Mouse (Mus musculus): ENCODE results near the gene Slc25a45. TPM values are rescaled to one million over a fixed set of nuclear protein-coding genes. Genes with fewer than 3 reads are reported as not detected.

The Slc25a45 gene
- polyA plus RNA-seq, 1 experiment from 2014 or later = 5.0 TPM

DNA sequence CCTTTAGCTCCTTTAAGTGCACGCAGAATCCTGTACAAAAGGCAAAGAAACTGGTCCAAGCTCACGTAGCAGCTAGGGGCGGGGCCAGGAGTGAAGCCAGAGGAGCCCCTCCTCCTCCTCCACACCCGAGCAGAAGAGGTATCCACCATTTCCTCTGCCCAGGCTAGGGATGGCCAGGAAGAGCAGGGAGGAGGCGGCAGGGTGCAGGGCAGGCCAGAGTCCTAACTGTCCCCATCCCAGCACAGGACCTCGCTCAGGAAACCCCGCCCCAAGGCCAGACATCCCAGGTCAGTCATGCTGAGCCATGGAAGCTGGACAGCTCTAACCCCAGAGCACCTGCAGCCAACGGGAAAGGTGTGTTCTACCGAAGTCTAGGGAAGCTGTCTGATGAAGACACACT lies 44.1 kb downstream of the Slc25a45 start:
- Histone ChIP-seq H3K4me1 (ENCODE audit: control insufficient read depth, insufficient read depth, low read length) (peaks cover 27% of the 10 kb centered on the region), H3K27me3 (ENCODE audit: control insufficient read depth, insufficient read depth, low read length) (no peaks in the 10 kb centered on the region), H3K4me3 (ENCODE audit: low read length) (peak overlapping the region; percentile 86), H3K36me3 (ENCODE audit: control insufficient read depth, insufficient read depth) (peaks cover 18% of the 10 kb centered on the region; the same call in 1 of the 2 replicates), H3K27ac (ENCODE audit: low read length) (peak overlapping the region; percentile 39), H3K9ac (ENCODE audit: low read length) (peak overlapping the region; percentile 44; the same call in 1 of the 2 replicates), H3K4me2 (ENCODE audit: low read depth, low read length) (peak overlapping the region; percentile 98), H3K9me3 (replicated peaks; ENCODE audit: control insufficient read depth, low read length) (no peaks in the 10 kb centered on the region)
- ATAC-seq (replicated peaks; ENCODE audit: extremely low read depth, insufficient read depth, low FRiP score) = no peak
- 43% methylated on average over 9 of the region's 9 CpGs for WGBS

GRCm38 (mm10) chr19:5922119-5922942 lies 44.7 kb downstream of the Slc25a45 start:
- 48% methylated on average over 15 of the region's 15 CpGs for WGBS
- no peaks in the 10 kb centered on the region for H3K27me3 ChIP-seq (ENCODE audit: control insufficient read depth, insufficient read depth, low read length)
- H3K4me2 ChIP-seq (ENCODE audit: low read depth, low read length) = peak overlapping the region; percentile 98
- H3K27ac ChIP-seq (ENCODE audit: low read length) = peak overlapping the region; percentile 39
- H3K36me3 ChIP-seq (ENCODE audit: control insufficient read depth, insufficient read depth) = peaks cover 13% of the 10 kb centered on the region; the same call in 1 of the 2 replicates
- no peaks in the 10 kb centered on the region for H3K9me3 ChIP-seq (replicated peaks; ENCODE audit: control insufficient read depth, low read length)
- peaks cover 27% of the 10 kb centered on the region for H3K4me1 ChIP-seq (ENCODE audit: control insufficient read depth, insufficient read depth, low read length)
- H3K9ac ChIP-seq (ENCODE audit: low read length) = peak overlapping the region; percentile 48
- H3K4me3 ChIP-seq (ENCODE audit: low read length) = peak overlapping the region; percentile 86
- ATAC-seq (replicated peaks; ENCODE audit: extremely low read depth, insufficient read depth, low FRiP score) = no peak

- H3K4me2 ChIP-seq (ENCODE audit: low read depth, low read length) = peak overlapping the region; percentile 98
- H3K9me3 ChIP-seq (replicated peaks; ENCODE audit: control insufficient read depth, low read length) = no peaks in the 10 kb centered on the region
- H3K4me3 ChIP-seq (ENCODE audit: low read length) = peak overlapping the region; percentile 86
- peaks cover 27% of the 10 kb centered on the region for H3K4me1 ChIP-seq (ENCODE audit: control insufficient read depth, insufficient read depth, low read length)
- H3K27me3 ChIP-seq (ENCODE audit: control insufficient read depth, insufficient read depth, low read length) = no peaks in the 10 kb centered on the region
- ATAC-seq (replicated peaks; ENCODE audit: extremely low read depth, insufficient read depth, low FRiP score) = no peak
- H3K36me3 ChIP-seq (ENCODE audit: control insufficient read depth, insufficient read depth) = peaks cover 6% of the 10 kb centered on the region; the same call in 1 of the 2 replicates
- peak overlapping the region; percentile 39; the same call in 1 of the 2 replicates for H3K27ac ChIP-seq (ENCODE audit: low read length)
- H3K9ac ChIP-seq (ENCODE audit: low read length) = peak overlapping the region; percentile 48
- WGBS = 91% methylated on average over 3 of the region's 3 CpGs
Observed at GRCm38 (mm10) chr19:5922963-5923362, 45.4 kb downstream of the Slc25a45 start.

GRCm38 (mm10) chr19:5923990-5924712 lies 46.5 kb downstream of the Slc25a45 start:
- H3K4me3 ChIP-seq (ENCODE audit: low read length) = peak overlapping the region; percentile 86
- H3K9me3 ChIP-seq (replicated peaks; ENCODE audit: control insufficient read depth, low read length) = no peaks in the 10 kb centered on the region
- under 1% methylated on average over 38 of the region's 38 CpGs for WGBS
- H3K27ac ChIP-seq (ENCODE audit: low read length) = peak overlapping the region; percentile 97
- H3K4me1 ChIP-seq (ENCODE audit: control insufficient read depth, insufficient read depth, low read length) = peaks cover 27% of the 10 kb centered on the region
- ATAC-seq (replicated peaks; ENCODE audit: extremely low read depth, insufficient read depth, low FRiP score) = peak; percentile 83
- H3K9ac ChIP-seq (ENCODE audit: low read length) = peak overlapping the region; percentile 89
- no peaks in the 10 kb centered on the region for H3K27me3 ChIP-seq (ENCODE audit: control insufficient read depth, insufficient read depth, low read length)
- peak overlapping the region; percentile 98 for H3K4me2 ChIP-seq (ENCODE audit: low read depth, low read length)
- 0 out of 2 replicates have a peak, but pooled peaks cover under 1% of the 10 kb centered on the region for H3K36me3 ChIP-seq (ENCODE audit: control insufficient read depth, insufficient read depth)

GRCm38 (mm10) chr19:5924713-5925093 lies 47.1 kb downstream of the Slc25a45 start, which contains the start of gene Cdc42ep2:
Gene Cdc42ep2 (minus strand): TSS chr19:5924816.
- peak; percentile 93 for ATAC-seq (replicated peaks; ENCODE audit: extremely low read depth, insufficient read depth, low FRiP score)
- WGBS = under 1% methylated on average over 18 of the region's 18 CpGs
- peaks cover 27% of the 10 kb centered on the region for H3K4me1 ChIP-seq (ENCODE audit: control insufficient read depth, insufficient read depth, low read length)

DNA sequence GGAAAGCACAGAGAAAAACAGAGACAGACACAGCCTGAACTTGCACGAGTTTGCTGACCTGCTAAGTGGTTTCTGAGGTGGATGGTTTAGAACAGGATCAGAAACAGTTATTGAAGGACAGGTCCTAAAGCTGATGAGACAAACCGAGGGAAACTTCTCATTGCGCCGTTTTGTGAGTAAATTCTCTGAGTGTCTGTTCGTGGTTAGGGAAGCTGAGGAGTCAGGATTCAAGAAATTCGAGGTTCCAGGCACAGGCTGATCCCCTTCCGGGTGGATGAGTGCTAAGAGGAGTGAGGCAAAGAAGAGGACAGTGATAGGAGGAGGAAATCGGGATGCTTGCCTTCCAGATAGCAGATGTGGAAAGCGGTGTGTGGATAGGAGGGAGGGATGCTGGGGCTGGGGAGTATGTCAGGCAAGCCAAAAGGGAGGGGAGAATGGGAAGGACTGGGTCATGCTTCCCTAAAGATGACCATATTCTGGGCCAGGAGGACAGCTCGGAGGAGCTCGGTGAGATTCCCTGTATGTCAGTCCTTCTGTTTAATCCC lies 47.8 kb downstream of the Slc25a45 start:
- Histone ChIP-seq H3K27ac (ENCODE audit: low read length) (peak overlapping the region; percentile 97), H3K36me3 (ENCODE audit: control insufficient read depth, insufficient read depth) (no peaks in the 10 kb centered on the region), H3K9ac (ENCODE audit: low read length) (peak overlapping the region; percentile 66), H3K27me3 (ENCODE audit: control insufficient read depth, insufficient read depth, low read length) (no peaks in the 10 kb centered on the region), H3K4me1 (ENCODE audit: control insufficient read depth, insufficient read depth, low read length) (peaks cover 30% of the 10 kb centered on the region), H3K4me3 (ENCODE audit: low read length) (peak overlapping the region; percentile 86), H3K4me2 (ENCODE audit: low read depth, low read length) (peak overlapping the region; percentile 98), H3K9me3 (replicated peaks; ENCODE audit: control insufficient read depth, low read length) (no peaks in the 10 kb centered on the region)
- ATAC-seq (replicated peaks; ENCODE audit: extremely low read depth, insufficient read depth, low FRiP score) = no peak
- WGBS = 22% methylated on average over 11 of the region's 11 CpGs

More at GRCm38 (mm10) chr19:5924713-5925093, 47.1 kb downstream of the Slc25a45 start, which contains the start of gene Cdc42ep2:
- no peaks in the 10 kb centered on the region for H3K36me3 ChIP-seq (ENCODE audit: control insufficient read depth, insufficient read depth)
- H3K27me3 ChIP-seq (ENCODE audit: control insufficient read depth, insufficient read depth, low read length) = no peaks in the 10 kb centered on the region
- peak within 1 kb of the TSS; percentile 89 for H3K9ac ChIP-seq (ENCODE audit: low read length)
- peak within 1 kb of the TSS; percentile 98 for H3K4me2 ChIP-seq (ENCODE audit: low read depth, low read length)
- H3K9me3 ChIP-seq (replicated peaks; ENCODE audit: control insufficient read depth, low read length) = no peaks in the 10 kb centered on the region
- H3K27ac ChIP-seq (ENCODE audit: low read length) = peak within 1 kb of the TSS; percentile 97
- H3K4me3 ChIP-seq (ENCODE audit: low read length) = peak within 1 kb of the TSS; percentile 86

- Histone ChIP-seq H3K36me3 (ENCODE audit: control insufficient read depth, insufficient read depth) (no peaks in the 10 kb centered on the region), H3K9me3 (replicated peaks; ENCODE audit: control insufficient read depth, low read length) (no peaks in the 10 kb centered on the region), H3K4me2 (ENCODE audit: low read depth, low read length) (no peak overlapping the region), H3K4me1 (ENCODE audit: control insufficient read depth, insufficient read depth, low read length) (peaks cover 24% of the 10 kb centered on the region), H3K4me3 (ENCODE audit: low read length) (no peak overlapping the region), H3K27me3 (ENCODE audit: control insufficient read depth, insufficient read depth, low read length) (no peaks in the 10 kb centered on the region), H3K9ac (ENCODE audit: low read length) (no peak overlapping the region), H3K27ac (ENCODE audit: low read length) (no peak overlapping the region)
- no peak for ATAC-seq (replicated peaks; ENCODE audit: extremely low read depth, insufficient read depth, low FRiP score)
- 74% methylated on average over 11 of the region's 11 CpGs for WGBS
Observed at GRCm38 (mm10) chr19:5927026-5927425, 49.4 kb downstream of the Slc25a45 start.

GRCm38 (mm10) chr19:5927532-5927931 lies 49.9 kb downstream of the Slc25a45 start:
- H3K4me1 ChIP-seq (ENCODE audit: control insufficient read depth, insufficient read depth, low read length) = peaks cover 19% of the 10 kb centered on the region
- H3K4me3 ChIP-seq (ENCODE audit: low read length) = no peak overlapping the region
- WGBS = 71% methylated on average over 8 of the region's 8 CpGs
- H3K27me3 ChIP-seq (ENCODE audit: control insufficient read depth, insufficient read depth, low read length) = no peaks in the 10 kb centered on the region
- H3K36me3 ChIP-seq (ENCODE audit: control insufficient read depth, insufficient read depth) = no peaks in the 10 kb centered on the region
- no peak overlapping the region for H3K9ac ChIP-seq (ENCODE audit: low read length)
- no peak overlapping the region for H3K4me2 ChIP-seq (ENCODE audit: low read depth, low read length)
- no peak overlapping the region for H3K27ac ChIP-seq (ENCODE audit: low read length)
- H3K9me3 ChIP-seq (replicated peaks; ENCODE audit: control insufficient read depth, low read length) = no peaks in the 10 kb centered on the region
- ATAC-seq (replicated peaks; ENCODE audit: extremely low read depth, insufficient read depth, low FRiP score) = no peak
